Mouse (Mus musculus): Measurements from ENCODE around the gene Mcrip2. TPM values are rescaled to one million over a fixed set of nuclear protein-coding genes. Genes with fewer than 3 reads are reported as not detected.

Gene Mcrip2
- polyA plus RNA-seq, 1 experiment from 2014 or later, result 7.3 TPM

DNA sequence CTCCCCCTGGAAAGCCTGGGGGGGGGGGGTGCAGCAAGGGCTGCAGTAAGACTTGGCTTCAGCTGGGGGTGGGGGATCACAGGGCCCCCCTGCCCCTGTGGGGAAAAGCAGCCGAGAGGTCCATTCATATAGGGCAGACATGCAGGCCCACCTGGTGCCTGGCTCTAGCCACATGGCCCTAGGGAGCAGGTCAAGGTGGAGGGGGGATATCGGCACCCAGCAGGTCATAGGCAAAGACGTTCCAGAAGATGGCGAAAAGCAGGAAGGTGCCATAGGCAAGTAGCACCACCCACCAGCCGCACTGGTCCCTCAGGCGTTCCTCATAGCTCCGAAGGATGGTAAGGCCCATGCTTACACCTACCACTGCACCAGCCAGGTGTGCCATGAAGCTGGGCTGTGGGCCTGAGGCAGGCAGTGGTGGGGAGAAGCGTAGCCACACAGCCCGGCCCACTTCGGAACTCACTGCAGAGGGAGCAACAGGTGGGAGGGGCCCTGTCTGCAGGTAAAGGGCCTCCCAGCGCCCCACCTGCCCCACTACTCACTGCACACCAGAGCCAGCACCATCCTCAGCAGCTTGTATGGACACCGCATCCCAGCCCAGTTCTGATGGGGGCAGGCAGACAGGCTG lies 33.9 kb downstream of the Mcrip2 start:
- no peaks in the 10 kb centered on the region for H3K27me3 ChIP-seq (ENCODE audit: control insufficient read depth, insufficient read depth, low read length)
- peaks cover 28% of the 10 kb centered on the region for H3K4me1 ChIP-seq (ENCODE audit: control insufficient read depth, insufficient read depth, low read length)
- 87% methylated on average over 11 of the region's 12 CpGs for WGBS
- H3K4me3 ChIP-seq (ENCODE audit: low read depth, low read length), result peak overlapping the region; percentile 89
- DNase-seq (ENCODE audit: low spot score) (no peak), ATAC-seq (replicated peaks; ENCODE audit: insufficient number of reproducible peaks, low FRiP score, low TSS enrichment, low read depth) (no peak)
- peak overlapping the region; percentile 87 for H3K9ac ChIP-seq (replicated peaks; ENCODE audit: low read length)
- H3K4me2 ChIP-seq (ENCODE audit: low read depth, low read length), result peak overlapping the region; percentile 75
- H3K36me3 ChIP-seq (replicated peaks; ENCODE audit: control insufficient read depth, insufficient read depth, low read depth, low read length), result peaks cover 6% of the 10 kb centered on the region
- no peak overlapping the region for H3K27ac ChIP-seq (replicated peaks; ENCODE audit: low read depth, low read length)
- H3K9me3 ChIP-seq (replicated peaks; ENCODE audit: control insufficient read depth, low read length), result no peaks in the 10 kb centered on the region

DNA sequence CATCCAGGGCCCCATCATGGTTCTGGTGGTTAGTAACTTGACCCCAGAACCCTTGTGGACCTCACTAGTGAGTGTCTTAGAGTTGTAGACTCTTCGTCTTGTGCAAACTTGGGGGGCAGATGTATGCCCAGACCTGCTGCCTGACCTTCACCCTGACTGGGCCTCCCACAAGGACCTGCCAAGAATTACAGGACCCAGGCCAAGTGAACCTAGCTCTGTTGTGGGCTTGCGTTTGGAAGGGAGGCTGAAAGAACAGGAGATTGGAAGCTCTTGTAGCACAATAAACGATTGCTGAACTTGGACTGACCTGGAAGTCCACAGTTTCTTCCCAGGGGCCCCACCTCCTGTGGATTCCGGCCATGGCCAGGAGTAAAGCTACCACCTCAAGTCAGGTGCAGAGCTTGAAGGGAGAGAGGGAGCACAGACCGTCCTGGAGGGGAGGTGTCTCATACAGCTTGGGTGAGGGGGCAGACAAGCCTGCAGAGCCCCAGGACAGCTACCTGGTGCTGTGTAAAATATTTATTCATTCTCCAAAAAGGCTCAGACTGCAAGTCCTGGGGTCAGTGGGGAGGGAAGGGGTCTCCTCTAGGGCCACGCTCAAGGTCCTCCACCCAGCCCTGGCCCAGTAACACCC lies 34.5 kb downstream of the Mcrip2 start:
- peak overlapping the region; percentile 89; the same call in 1 of the 2 replicates for H3K27ac ChIP-seq (replicated peaks; ENCODE audit: low read depth, low read length)
- H3K36me3 ChIP-seq (replicated peaks; ENCODE audit: control insufficient read depth, insufficient read depth, low read depth, low read length), result peaks cover 4% of the 10 kb centered on the region
- H3K27me3 ChIP-seq (ENCODE audit: control insufficient read depth, insufficient read depth, low read length), result no peaks in the 10 kb centered on the region
- DNase-seq (ENCODE audit: low spot score) (no peak), ATAC-seq (replicated peaks; ENCODE audit: insufficient number of reproducible peaks, low FRiP score, low TSS enrichment, low read depth) (no peak)
- peaks cover 28% of the 10 kb centered on the region for H3K4me1 ChIP-seq (ENCODE audit: control insufficient read depth, insufficient read depth, low read length)
- H3K4me2 ChIP-seq (ENCODE audit: low read depth, low read length), result peak overlapping the region; percentile 75
- 50% methylated on average over 6 of the region's 6 CpGs for WGBS
- no peaks in the 10 kb centered on the region for H3K9me3 ChIP-seq (replicated peaks; ENCODE audit: control insufficient read depth, low read length)
- peak overlapping the region; percentile 87 for H3K9ac ChIP-seq (replicated peaks; ENCODE audit: low read length)
- peak overlapping the region; percentile 89 for H3K4me3 ChIP-seq (ENCODE audit: low read depth, low read length)

DNA sequence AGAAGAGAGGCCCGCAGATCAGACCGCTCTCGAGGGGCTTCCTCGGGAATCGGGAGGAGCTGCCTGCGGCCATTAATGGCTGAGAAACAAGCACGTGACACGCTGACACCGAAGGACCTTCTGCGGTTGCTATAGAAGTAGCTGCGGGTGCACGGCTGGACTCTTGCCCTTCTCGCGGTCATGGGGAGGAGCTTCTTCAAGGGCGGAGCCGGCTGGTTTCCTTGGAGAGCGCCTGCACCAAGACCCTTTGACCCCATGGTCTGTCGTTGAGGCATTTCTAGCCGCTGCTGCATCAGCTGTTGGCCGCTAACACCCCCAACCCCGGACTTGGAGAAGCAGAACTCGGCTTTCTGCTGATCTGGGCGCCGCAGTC lies 35.3 kb downstream of the Mcrip2 start, which contains the start of gene Stub1:
Gene Stub1 (minus strand): TSS at position 114 of the 373 bp plus-strand sequence.
- under 1% methylated on average over 24 of the region's 24 CpGs for WGBS
- peak within 1 kb of the TSS; percentile 75 for H3K4me2 ChIP-seq (ENCODE audit: low read depth, low read length)
- ATAC-seq (replicated peaks; ENCODE audit: insufficient number of reproducible peaks, low FRiP score, low TSS enrichment, low read depth) (no peak; the same call in 1 of the 2 replicates), DNase-seq (ENCODE audit: low spot score) (peak; percentile 87)
- H3K9me3 ChIP-seq (replicated peaks; ENCODE audit: control insufficient read depth, low read length), result no peaks in the 10 kb centered on the region
- H3K4me3 ChIP-seq (ENCODE audit: low read depth, low read length), result peak within 1 kb of the TSS; percentile 89
- peak within 1 kb of the TSS; percentile 87 for H3K9ac ChIP-seq (replicated peaks; ENCODE audit: low read length)
- H3K27ac ChIP-seq (replicated peaks; ENCODE audit: low read depth, low read length), result peak within 1 kb of the TSS; percentile 89
- H3K27me3 ChIP-seq (ENCODE audit: control insufficient read depth, insufficient read depth, low read length), result no peaks in the 10 kb centered on the region
- H3K4me1 ChIP-seq (ENCODE audit: control insufficient read depth, insufficient read depth, low read length), result peaks cover 30% of the 10 kb centered on the region
- peaks cover 2% of the 10 kb centered on the region for H3K36me3 ChIP-seq (replicated peaks; ENCODE audit: control insufficient read depth, insufficient read depth, low read depth, low read length)

DNA sequence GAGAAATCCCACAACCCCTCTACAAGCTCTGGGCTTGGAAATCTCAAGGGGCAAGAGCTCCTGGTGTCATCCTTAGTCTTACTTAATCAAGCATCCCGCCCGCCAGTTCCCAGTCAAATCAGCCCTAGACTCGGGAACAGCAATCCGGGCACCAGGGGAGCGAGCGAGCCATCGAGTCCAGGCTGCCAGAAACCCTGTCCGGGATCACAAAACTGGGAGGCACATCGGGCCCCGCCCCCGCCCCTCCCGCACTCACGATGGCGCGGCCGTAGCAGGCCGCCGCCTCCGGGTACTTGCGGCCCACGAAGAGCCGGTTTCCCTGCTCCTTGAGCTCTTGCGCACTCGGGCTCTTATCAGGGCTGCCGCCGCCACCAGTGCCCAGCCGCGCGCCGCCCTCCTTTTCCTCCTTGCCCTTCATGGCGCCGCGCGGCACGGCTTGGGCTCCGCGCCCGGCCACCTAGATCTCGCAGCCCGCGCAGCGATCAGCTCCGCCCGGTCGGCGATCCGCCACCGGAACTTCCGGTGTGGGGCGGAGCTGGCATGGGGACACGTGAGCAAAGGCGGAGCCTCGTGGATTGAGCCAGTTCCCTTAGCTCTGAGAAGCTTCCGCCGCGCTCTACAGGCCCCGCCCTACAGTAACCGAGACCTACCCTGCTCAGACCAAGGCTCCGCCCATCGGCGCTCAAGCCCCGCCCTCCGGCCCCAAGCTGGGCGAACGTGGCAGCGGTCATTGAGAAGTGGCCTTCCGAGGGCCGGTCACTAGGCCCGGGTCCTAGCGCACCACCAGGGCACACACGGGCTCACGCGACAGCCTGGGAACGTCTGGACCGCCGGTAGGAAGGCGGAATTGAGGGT lies 35.9 kb downstream of the Mcrip2 start:
- peak overlapping the region; percentile 89 for H3K27ac ChIP-seq (replicated peaks; ENCODE audit: low read depth, low read length)
- WGBS, result under 1% methylated on average over 73 of the region's 77 CpGs
- peak overlapping the region; percentile 75 for H3K4me2 ChIP-seq (ENCODE audit: low read depth, low read length)
- H3K4me3 ChIP-seq (ENCODE audit: low read depth, low read length), result peak overlapping the region; percentile 89
- peaks cover 31% of the 10 kb centered on the region for H3K4me1 ChIP-seq (ENCODE audit: control insufficient read depth, insufficient read depth, low read length)
- H3K36me3 ChIP-seq (replicated peaks; ENCODE audit: control insufficient read depth, insufficient read depth, low read depth, low read length), result peaks cover 2% of the 10 kb centered on the region
- peak; percentile 83 for ATAC-seq (replicated peaks; ENCODE audit: insufficient number of reproducible peaks, low FRiP score, low TSS enrichment, low read depth)
- no peaks in the 10 kb centered on the region for H3K27me3 ChIP-seq (ENCODE audit: control insufficient read depth, insufficient read depth, low read length)
- H3K9me3 ChIP-seq (replicated peaks; ENCODE audit: control insufficient read depth, low read length), result no peaks in the 10 kb centered on the region
- H3K9ac ChIP-seq (replicated peaks; ENCODE audit: low read length), result peak overlapping the region; percentile 87
- peak; percentile 99 for DNase-seq (ENCODE audit: low spot score)

DNA sequence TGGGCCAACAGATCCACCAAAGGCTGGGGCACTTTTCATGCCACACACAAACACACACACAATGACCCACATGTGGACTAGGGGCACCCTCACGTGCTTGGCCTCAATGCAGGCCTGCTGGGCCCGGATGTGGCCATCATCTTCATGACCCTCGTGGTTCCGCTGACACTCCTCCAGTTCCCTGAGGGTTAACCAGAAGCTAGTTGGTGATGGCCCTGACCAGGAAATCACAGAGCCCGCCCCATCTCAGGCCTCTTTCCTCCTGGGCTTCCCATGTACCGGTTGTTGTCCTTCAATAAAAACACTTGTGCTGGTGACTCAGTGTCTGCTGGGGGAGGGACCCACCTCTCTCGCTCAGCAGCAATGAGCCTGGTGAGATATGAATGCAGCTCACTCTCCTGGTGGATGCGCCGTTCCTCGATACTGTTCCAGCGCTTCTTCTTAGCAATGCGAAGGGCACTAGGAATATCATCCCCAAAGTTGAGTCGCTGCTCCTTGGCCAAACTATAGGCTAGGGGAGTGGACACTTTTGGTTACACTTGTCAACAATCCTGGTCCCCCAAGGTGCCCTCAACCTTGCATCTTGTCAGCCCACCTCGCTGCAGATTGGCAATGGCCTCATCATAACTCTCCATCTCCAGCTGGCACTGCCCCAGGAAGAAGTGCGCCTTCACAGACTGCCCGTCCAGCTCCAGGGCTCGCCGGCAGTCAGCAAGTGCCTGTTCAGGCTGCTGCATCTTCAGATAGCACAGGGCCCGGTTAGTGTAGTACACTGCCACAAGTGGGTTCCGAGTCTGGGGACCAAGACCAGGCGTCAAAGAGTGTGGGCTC lies 36.9 kb downstream of the Mcrip2 start:
- H3K36me3 ChIP-seq (replicated peaks; ENCODE audit: control insufficient read depth, insufficient read depth, low read depth, low read length), result peaks cover 2% of the 10 kb centered on the region
- peak overlapping the region; percentile 87 for H3K9ac ChIP-seq (replicated peaks; ENCODE audit: low read length)
- peak overlapping the region; percentile 75 for H3K4me2 ChIP-seq (ENCODE audit: low read depth, low read length)
- H3K27me3 ChIP-seq (ENCODE audit: control insufficient read depth, insufficient read depth, low read length), result no peaks in the 10 kb centered on the region
- no peak overlapping the region for H3K27ac ChIP-seq (replicated peaks; ENCODE audit: low read depth, low read length)
- DNase-seq (ENCODE audit: low spot score) (no peak), ATAC-seq (replicated peaks; ENCODE audit: insufficient number of reproducible peaks, low FRiP score, low TSS enrichment, low read depth) (no peak)
- peaks cover 27% of the 10 kb centered on the region for H3K4me1 ChIP-seq (ENCODE audit: control insufficient read depth, insufficient read depth, low read length)
- H3K4me3 ChIP-seq (ENCODE audit: low read depth, low read length), result peak overlapping the region; percentile 89
- H3K9me3 ChIP-seq (replicated peaks; ENCODE audit: control insufficient read depth, low read length), result no peaks in the 10 kb centered on the region
- 59% methylated on average over 21 of the region's 21 CpGs for WGBS

DNA sequence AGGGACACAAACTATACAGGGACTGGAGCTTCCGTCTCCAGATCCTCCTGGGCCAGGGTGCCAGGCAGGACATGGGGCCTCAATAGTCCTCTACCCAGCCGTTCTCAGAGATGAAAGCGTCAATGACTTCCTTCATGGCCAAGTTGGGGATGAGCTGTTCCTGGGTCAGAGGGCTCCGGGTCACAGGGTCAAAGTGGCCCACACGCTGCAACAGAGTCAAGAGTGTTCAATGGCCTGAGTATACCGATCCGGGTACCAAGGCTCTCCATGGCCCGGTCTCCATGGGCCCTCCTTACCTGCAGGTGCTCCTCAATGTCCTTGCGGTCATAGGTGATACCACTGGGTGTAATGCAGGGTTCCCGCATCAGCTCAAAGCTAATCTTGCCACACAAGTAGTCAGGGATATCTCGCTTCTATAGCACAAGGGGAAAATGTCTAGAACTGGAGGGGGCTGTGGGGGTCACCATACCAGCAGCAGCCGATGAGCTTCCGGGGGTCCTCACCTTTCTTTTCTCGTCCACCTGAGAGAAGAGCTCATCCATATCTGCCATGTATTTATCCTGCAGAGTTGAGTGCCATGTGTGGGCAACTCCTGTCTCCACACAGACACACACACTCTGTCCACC lies 37.6 kb downstream of the Mcrip2 start:
- Histone ChIP-seq H3K4me1 (ENCODE audit: control insufficient read depth, insufficient read depth, low read length) (peaks cover 23% of the 10 kb centered on the region), H3K9me3 (replicated peaks; ENCODE audit: control insufficient read depth, low read length) (no peaks in the 10 kb centered on the region), H3K4me3 (ENCODE audit: low read depth, low read length) (peak overlapping the region; percentile 89; the same call in 1 of the 2 replicates), H3K9ac (replicated peaks; ENCODE audit: low read length) (no peak overlapping the region), H3K36me3 (replicated peaks; ENCODE audit: control insufficient read depth, insufficient read depth, low read depth, low read length) (peaks cover 2% of the 10 kb centered on the region), H3K27me3 (ENCODE audit: control insufficient read depth, insufficient read depth, low read length) (no peaks in the 10 kb centered on the region), H3K4me2 (ENCODE audit: low read depth, low read length) (peak overlapping the region; percentile 75), H3K27ac (replicated peaks; ENCODE audit: low read depth, low read length) (no peak overlapping the region)
- 84% methylated on average over 14 of the region's 14 CpGs for WGBS
- no peak for ATAC-seq (replicated peaks; ENCODE audit: insufficient number of reproducible peaks, low FRiP score, low TSS enrichment, low read depth)
- DNase-seq (ENCODE audit: low spot score), result no peak

DNA sequence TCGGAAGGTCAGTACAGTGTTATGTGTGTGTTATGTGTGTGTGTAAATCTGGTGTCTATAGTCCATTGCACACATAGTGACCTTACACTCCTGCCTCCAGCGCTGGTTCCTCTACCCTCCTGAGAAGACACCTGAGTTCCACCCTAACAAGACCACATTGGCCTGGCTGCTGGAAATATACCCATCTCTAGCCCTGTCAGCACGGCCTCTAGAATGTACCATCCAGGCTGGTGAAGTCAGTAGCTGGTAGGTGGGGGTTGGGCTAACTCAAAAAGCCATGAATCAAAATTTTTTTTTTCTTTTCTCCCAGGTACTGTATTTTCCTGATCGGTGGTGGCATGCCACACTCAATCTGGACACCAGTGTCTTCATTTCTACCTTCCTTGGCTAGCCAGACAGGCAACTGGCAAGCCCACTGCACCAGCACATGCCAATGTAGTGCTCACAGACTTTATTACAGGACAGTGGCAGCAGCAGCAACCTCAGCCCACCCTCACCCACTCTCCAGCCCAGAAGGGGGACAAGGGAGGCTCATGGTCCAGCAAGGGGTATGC lies 38.3 kb downstream of the Mcrip2 start:
- Histone ChIP-seq H3K36me3 (replicated peaks; ENCODE audit: control insufficient read depth, insufficient read depth, low read depth, low read length) (peaks cover 2% of the 10 kb centered on the region), H3K9ac (replicated peaks; ENCODE audit: low read length) (no peak overlapping the region), H3K27ac (replicated peaks; ENCODE audit: low read depth, low read length) (no peak overlapping the region), H3K9me3 (replicated peaks; ENCODE audit: control insufficient read depth, low read length) (no peaks in the 10 kb centered on the region), H3K27me3 (ENCODE audit: control insufficient read depth, insufficient read depth, low read length) (no peaks in the 10 kb centered on the region), H3K4me1 (ENCODE audit: control insufficient read depth, insufficient read depth, low read length) (peaks cover 23% of the 10 kb centered on the region), H3K4me3 (ENCODE audit: low read depth, low read length) (no peak overlapping the region), H3K4me2 (ENCODE audit: low read depth, low read length) (peak overlapping the region; percentile 42; the same call in 1 of the 2 replicates)
- 89% methylated on average over 4 of the region's 4 CpGs for WGBS
- DNase-seq (ENCODE audit: low spot score), result no peak
- ATAC-seq (replicated peaks; ENCODE audit: insufficient number of reproducible peaks, low FRiP score, low TSS enrichment, low read depth), result no peak
